Mouse (Mus musculus) heart, postnatal 10 days (tissue): ENCODE results near the gene 2610028H24Rik. TPM values are rescaled to one million over a fixed set of nuclear protein-coding genes. Genes with fewer than 3 reads are reported as not detected.

Experiments
- DNase-seq, 2 experiments: peaks; one replicate each; pipeline ENCODE4 v3.0.0; 2021
- intact Hi-C: fragments of 180-260 bp; cut with DNase I; formaldehyde crosslinking; loops from one replicate; pipeline ENCODE4 v1.15.1; 2025
- total RNA-seq, 2 experiments: library from RNA; stranded (reverse); gene quantifications; 2 replicates each; pipeline ENCODE4 v1.2.3; 2021

The 2610028H24Rik gene
- total RNA-seq, 2 experiments from 2014 or later: 0.22 to 0.50 TPM

DNA sequence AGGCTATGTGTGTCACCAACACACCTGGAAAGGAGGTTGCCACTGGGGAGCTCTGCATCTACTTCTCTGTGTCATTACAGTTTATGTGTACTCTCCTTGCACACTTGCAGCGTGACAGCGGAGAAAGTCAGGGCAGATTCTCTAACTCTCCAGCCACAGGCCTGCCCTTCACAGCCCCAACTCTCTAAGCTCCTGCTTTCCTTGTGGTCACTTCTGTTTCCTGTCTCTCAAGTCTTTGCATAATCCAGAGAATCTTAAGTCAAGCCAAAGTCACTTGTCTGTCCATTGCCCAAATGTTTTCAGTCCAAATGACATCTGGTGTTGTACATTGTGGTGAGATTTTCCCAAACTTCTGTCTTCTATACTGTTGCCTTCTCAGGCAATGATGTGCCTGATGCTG is 37.4 kb downstream of the 2610028H24Rik start:
- intact Hi-C loops: no loop called here
- DNase-seq: no peak

DNA sequence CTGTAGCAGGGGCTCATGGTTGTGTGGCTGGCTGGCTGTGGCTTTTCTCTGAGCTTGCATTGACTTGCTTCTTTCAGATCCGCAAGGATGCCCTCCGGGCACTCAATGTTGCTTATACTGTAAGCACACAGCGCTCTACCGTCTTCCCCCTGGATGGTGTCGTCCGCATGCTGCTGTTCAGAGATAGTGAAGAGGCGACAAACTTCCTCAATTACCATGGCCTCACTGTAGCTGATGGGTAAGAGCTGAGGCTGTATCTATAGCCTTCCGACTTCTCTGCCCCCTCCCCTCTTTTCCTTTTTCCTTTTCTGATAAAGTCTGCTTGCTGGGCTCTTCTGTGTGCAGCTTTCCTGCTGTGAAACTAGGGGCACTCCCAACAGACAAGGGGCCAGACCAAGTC is 39.4 kb downstream of the 2610028H24Rik start:
- intact Hi-C loops: no loop called here
- DNase-seq: no peak

DNA sequence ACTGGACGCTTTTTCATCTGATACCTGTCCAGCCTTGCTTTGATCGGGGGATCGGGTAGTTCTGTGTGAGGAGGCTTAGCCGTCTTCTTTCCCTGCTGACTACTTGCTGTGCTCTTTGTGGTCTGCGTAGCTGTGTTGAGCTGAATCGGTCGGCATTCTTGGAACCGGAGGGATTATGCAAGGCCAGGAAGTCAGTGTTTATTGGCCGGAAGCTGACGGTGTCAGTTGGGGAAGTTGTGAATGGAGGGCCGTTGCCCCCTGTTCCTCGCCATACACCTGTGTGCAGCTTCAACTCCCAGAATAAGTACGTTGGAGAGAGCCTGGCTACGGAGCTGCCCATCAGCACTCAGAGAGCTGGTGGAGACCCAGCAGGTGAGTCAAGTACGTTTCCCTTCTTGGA is 40.3 kb downstream of the 2610028H24Rik start:
- intact Hi-C loops: no loop called here
- DNase-seq: no peak

DNA sequence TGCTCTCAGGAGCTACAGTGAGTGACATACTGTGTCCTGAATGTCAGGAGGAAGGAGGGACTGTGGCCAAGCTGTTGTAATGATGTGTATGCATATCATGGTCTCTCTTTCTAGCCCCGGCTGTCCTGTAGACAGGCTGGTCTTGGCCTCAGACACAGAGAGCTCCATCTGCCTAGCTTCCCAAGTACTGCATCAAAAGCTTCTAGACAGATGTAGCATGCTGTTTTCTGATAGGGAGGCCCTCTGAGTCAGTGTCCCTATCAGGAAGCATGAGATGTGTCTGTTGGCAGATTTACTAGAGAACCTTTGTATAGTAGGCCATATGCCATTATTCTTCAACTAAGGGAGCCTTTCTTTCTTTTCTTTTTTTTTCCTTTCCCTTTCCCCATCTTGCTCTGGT is 44.6 kb downstream of the 2610028H24Rik start:
- intact Hi-C loops: no loop called here

DNA sequence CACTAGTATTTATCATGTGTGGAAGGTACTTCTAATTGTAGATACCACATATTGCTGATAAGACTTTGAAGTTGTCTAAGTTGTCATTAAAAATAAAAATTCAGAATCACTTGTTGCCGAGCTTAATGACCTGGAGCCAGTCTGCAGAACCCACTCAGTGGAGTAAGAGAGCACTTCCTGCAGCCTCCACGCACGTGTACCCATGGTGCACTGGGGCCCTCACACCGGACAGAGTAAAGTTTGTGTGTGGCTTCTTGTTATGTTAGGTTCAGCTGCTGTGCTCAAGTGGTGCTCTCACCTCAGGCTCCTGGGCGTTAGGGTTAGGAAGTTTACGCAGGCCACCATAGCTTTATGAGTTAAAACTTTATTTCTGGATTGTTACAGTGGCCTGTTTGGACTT is 46.6 kb downstream of the 2610028H24Rik start:
- peak in 1 of 2 experiments; percentile 11 for DNase-seq
- intact Hi-C loops: no loop called here

More for the DNA sequence above, 44.6 kb downstream of the 2610028H24Rik start:
- no peak for DNase-seq

DNA sequence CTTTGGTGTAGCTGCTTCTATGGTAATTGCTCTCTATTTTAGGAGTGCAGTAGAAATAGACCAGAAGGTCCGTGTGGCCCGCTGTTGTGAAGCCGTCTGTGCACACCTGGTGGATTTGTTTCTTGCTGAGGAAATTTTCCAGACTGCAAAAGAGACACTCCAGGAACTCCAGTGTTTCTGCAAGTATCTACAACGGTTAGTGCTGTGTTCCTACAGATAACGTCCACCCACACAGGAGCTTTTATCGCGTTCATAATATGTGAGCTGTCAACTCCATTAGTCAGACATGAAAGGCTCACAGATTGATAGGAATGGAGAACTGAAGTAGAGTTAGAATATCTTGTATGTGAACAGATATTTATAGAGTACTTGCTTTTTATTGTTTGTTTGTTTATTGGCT is 47.5 kb downstream of the 2610028H24Rik start:
- intact Hi-C loops: no loop called here
- DNase-seq: peak; percentile 26 to 28

DNA sequence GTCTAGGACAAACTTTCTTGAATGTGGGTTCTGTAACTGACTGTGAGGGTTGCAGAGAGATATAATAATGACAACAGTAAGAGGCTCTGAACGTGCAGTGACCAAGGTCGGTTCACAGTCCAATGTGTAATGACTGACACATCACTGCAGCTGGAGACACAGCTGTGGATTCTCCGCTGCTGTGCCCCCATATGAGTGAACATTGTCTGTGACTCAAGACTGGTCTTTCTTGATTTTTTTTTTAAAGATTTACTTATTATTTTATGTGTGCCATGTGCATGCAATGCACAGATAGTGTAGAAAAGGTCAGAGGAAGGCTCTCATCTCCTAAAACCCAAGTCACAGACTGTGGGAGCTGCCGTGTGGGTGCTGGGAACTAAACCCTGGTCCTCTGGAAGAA is 48.6 kb downstream of the 2610028H24Rik start:
- DNase-seq: no peak
- intact Hi-C loops: no loop called here

DNA sequence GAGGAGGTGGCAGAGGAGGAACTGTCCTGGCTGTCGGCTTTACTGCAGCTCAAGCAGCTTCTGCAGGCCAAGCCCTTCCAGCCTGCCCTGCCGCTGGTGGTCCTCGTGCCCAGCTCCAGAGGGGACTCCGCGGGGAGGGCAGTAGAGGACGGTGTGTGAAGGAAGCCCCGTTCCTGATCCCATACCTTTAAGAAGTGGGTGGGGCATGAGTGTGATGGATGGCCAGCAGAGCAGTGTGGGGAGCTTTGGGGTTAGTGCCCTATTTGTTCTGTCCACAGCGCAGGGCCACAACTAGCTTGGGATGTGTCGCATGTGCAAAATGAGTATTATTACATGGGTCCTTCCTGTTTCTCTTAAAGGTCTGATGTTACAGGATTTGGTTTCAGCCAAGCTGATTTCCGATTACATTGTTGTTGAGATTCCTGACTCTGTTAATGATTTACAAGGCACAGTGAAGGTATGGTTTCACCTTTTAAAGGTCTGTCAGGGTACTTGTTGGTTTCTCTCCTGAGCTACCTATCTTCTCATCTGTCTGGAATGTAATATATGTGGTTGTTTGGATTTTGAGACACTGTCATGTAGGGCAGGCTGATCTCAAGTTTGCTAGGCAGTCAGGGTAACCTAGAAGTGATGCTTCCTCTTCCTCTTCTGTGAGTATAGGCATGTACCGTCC is 55.5 kb downstream of the 2610028H24Rik start:
- intact Hi-C loops: no loop called here
- DNase-seq: no peak

DNA sequence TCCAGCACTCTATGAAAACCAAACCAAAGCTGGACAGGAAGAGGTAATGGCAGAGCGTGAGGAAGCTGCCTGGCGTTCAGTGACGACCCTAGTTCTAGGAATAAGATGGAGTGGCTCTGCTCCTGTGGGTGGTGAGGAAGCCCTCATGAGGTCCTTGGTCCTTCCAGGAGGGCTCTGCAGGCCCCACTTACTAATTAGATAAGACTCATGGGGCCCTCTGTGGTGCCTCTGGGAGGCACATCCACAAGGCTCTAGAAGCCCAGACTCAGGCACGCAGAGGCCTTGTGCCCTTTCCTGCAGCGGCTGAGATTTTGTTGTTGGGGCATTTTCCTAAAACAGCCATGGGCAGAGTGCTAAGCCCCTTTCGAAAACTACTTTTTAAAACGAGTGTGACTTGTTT is 57.0 kb downstream of the 2610028H24Rik start:
- intact Hi-C loops: no loop called here

More for the DNA sequence above, 57.0 kb downstream of the 2610028H24Rik start:
- DNase-seq: no peak

Other genes starting within 250 kb of the 2610028H24Rik start
- 10 to 100 TPM; 16.5 to 21.9 TPM for gene Prmt2, start 211.2 kb upstream of the 2610028H24Rik start, total RNA-seq
- 1 to 10 TPM; 3.2 to 7.7 TPM for gene S100b, start 195.2 kb upstream of the 2610028H24Rik start, total RNA-seq
- gene Dip2a, start 103.8 kb upstream of the 2610028H24Rik start, total RNA-seq: 10 to 100 TPM; 24.0 to 24.4 TPM
- not detected for gene AC141477.1, start 8.6 kb upstream of the 2610028H24Rik start, total RNA-seq
- 10 to 100 TPM; 30.0 to 36.4 TPM for gene Pcnt, start 6.3 kb upstream of the 2610028H24Rik start, total RNA-seq
- gene Mcm3ap, start 19.8 kb downstream of the 2610028H24Rik start, total RNA-seq: 10 to 100 TPM; 34.4 to 36.0 TPM
- 1 to 10 TPM; 3.5 to 3.6 TPM for gene Ybey, start 20.0 kb downstream of the 2610028H24Rik start, total RNA-seq
- gene Lss, start 82.5 kb downstream of the 2610028H24Rik start, total RNA-seq: 1 to 10 TPM; 6.7 to 8.0 TPM
- gene Spatc1l, start 113.2 kb downstream of the 2610028H24Rik start, total RNA-seq: not detected
- under 1 TPM in 1 of 2 experiments, not detected in 1; 0.45 TPM for gene Ftcd, start 126.6 kb downstream of the 2610028H24Rik start, total RNA-seq
- 100 to 1,000 TPM; 224 to 241 TPM for gene Col6a2, start 174.5 kb downstream of the 2610028H24Rik start, total RNA-seq